8 mouse cellular contexts compared by ENCODE assay signal in the genomic region with DNA sequence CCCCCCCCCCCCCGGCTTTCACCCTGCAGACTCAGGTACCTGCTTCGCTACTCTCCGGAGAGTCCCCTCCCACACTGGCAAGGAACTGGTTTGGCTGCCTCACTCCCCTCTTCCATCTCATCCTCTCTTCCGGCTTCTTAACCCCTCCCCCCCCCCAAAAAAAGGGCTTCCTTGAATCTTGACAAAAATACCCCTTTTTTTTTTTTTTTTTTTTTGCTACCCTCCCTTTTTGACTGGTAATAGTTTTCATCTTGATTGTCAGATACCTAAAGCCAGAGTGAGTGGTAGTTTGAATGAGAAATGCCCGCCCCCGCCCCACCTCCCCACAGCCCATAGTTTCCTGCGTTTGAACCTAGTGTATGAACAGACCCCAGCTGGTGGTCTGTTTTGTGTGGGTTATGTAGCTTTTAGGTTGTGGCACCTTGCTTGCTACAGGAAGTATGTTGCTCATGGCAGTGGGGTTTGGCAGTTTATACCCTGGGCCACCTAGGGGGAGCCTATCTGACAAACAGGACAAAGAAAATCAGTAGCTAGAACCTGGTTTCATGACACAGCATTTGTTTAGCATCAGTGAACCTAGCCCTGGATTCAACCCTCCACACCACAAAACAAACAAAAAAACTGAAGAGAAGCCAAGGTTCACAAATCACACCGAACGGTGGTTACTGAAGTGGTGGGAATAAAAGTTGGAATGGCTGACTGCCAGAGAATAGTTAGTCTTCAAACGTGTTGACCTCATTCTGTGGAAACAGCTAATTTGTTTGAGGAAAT. TPM values are rescaled to one million over a fixed set of nuclear protein-coding genes. Genes with fewer than 3 reads are reported as not detected.
DNase-seq lines count a peak whose midpoint lies in the region; ATAC-seq and TF ChIP-seq lines count a peak whose summit lies in the region.

No protein-coding gene starts in this region.

- no peaks in the 10 kb centered on the region for H3K9me3 ChIP-seq in forebrain, embryonic 14.5 days (replicated peaks; ENCODE audit: control insufficient read depth, low read length)
- H3K9me3 ChIP-seq in kidney, postnatal 0 days (replicated peaks; ENCODE audit: low read length), result no peaks in the 10 kb centered on the region
- no peaks in the 10 kb centered on the region for H3K9me3 ChIP-seq in midbrain, embryonic 10.5 days (replicated peaks)

- peak overlapping the region; percentile 89 for H3K27ac ChIP-seq in testis, adult 2 months (ENCODE audit: control insufficient read depth, insufficient read depth, low read depth, low read length)
- H3K27ac ChIP-seq in forebrain, embryonic 14.5 days (ENCODE audit: low read depth, low read length), result no peak overlapping the region
- peak overlapping the region; percentile 93 for H3K27ac ChIP-seq in kidney, postnatal 0 days
- 0 out of 2 replicates have a peak overlapping the region, but pooled peaks have one; percentile 87 for H3K27ac ChIP-seq in midbrain, embryonic 10.5 days (replicated peaks)

- peaks cover 26% of the 10 kb centered on the region for H3K4me1 ChIP-seq in testis, adult 2 months (ENCODE audit: control insufficient read depth, insufficient read depth, low read length)
- H3K4me1 ChIP-seq in forebrain, embryonic 14.5 days (ENCODE audit: control insufficient read depth, insufficient read depth, low read length), result peaks cover 9% of the 10 kb centered on the region; the same call in 1 of the 2 replicates
- H3K4me1 ChIP-seq in kidney, postnatal 0 days (replicated peaks; ENCODE audit: insufficient read depth, low read length), result peaks cover 18% of the 10 kb centered on the region; the same call in 1 of the 2 replicates
- peaks cover 51% of the 10 kb centered on the region for H3K4me1 ChIP-seq in midbrain, embryonic 10.5 days

- no peak for TF ChIP-seq CTCF in testis, adult 2 months (IDR thresholded peaks at IDR 0.05; ENCODE audit: control insufficient read depth, insufficient read depth, insufficient replicate concordance, low read depth, low read length)
- TF ChIP-seq CTCF in kidney, postnatal 0 days (IDR thresholded peaks at IDR 0.05; ENCODE audit: low read depth), result peak; percentile 26; the same call in 1 of the 2 replicates

- WGBS in forebrain, embryonic 14.5 days, result 23% methylated on average over 8 of the region's 10 CpGs
- 20% methylated on average over 6 of the region's 10 CpGs for WGBS in kidney, postnatal 0 days
- WGBS in midbrain, embryonic 10.5 days, result 22% methylated on average over 8 of the region's 10 CpGs

- H3K4me3 ChIP-seq in testis, adult 2 months (ENCODE audit: control insufficient read depth, low read depth, low read length), result peak overlapping the region; percentile 76
- no peak overlapping the region for H3K4me3 ChIP-seq in forebrain, embryonic 14.5 days (ENCODE audit: low read depth, low read length)
- no peak overlapping the region for H3K4me3 ChIP-seq in kidney, postnatal 0 days (replicated peaks; ENCODE audit: low read depth, low read length)
- H3K4me3 ChIP-seq in midbrain, embryonic 10.5 days, result peak overlapping the region; percentile 34

- H3K9ac ChIP-seq in forebrain, embryonic 14.5 days (ENCODE audit: low read length), result peak overlapping the region; percentile 38; the same call in 1 of the 2 replicates
- H3K9ac ChIP-seq in kidney, postnatal 0 days (ENCODE audit: low read depth, low read length), result no peak overlapping the region

- no peaks in the 10 kb centered on the region for H3K27me3 ChIP-seq in testis, adult 2 months (ENCODE audit: control insufficient read depth, insufficient read depth, low read length)
- no peaks in the 10 kb centered on the region; the same call in 1 of the 2 replicates for H3K27me3 ChIP-seq in forebrain, embryonic 14.5 days (replicated peaks; ENCODE audit: control insufficient read depth, insufficient read depth, low read length)
- H3K27me3 ChIP-seq in kidney, postnatal 0 days (ENCODE audit: insufficient read depth, low read length), result no peaks in the 10 kb centered on the region
- peaks cover 53% of the 10 kb centered on the region for H3K27me3 ChIP-seq in midbrain, embryonic 10.5 days (ENCODE audit: low read depth, poor library complexity, severe bottlenecking)

- ATAC-seq in forebrain, embryonic 14.5 days, result no peak
- peak; percentile 33 for ATAC-seq in kidney, postnatal 0 days (replicated peaks; ENCODE audit: low FRiP score, low read depth)
- ATAC-seq in cerebellum, adult (ENCODE audit: insufficient number of reproducible peaks, low FRiP score, low TSS enrichment), result no peak

- no peak for DNase-seq in testis, postnatal 14 days (ENCODE audit: low spot score)
- no peak for DNase-seq in forebrain, embryonic 14.5 days (ENCODE audit: low spot score)
- peak; percentile 74 for DNase-seq in kidney, postnatal 0 days (ENCODE audit: low spot score)
- no peak for DNase-seq in midbrain, embryonic 10.5 days (ENCODE audit: low spot score)
- peak; percentile 74 for DNase-seq in thymus, postnatal 4 days
- DNase-seq in right cerebral cortex, postnatal 4 days, result no peak

- H3K36me3 ChIP-seq in testis, adult 2 months (ENCODE audit: control insufficient read depth, insufficient read depth, low read length), result no peaks in the 10 kb centered on the region
- no peaks in the 10 kb centered on the region for H3K36me3 ChIP-seq in forebrain, embryonic 14.5 days (ENCODE audit: control insufficient read depth, insufficient read depth, low read length)
- H3K36me3 ChIP-seq in kidney, postnatal 0 days (ENCODE audit: insufficient read depth, low read length), result no peaks in the 10 kb centered on the region
- H3K36me3 ChIP-seq in midbrain, embryonic 10.5 days, result no peaks in the 10 kb centered on the region

- peak; percentile 5; the same call in 1 of the 2 replicates for TF ChIP-seq POLR2A in testis, adult 2 months (IDR thresholded peaks at IDR 0.05; ENCODE audit: control insufficient read depth, low read depth, low read length)

- H3K4me2 ChIP-seq in forebrain, embryonic 14.5 days (ENCODE audit: low read length), result peak overlapping the region; percentile 45
- peak overlapping the region; percentile 81; the same call in 1 of the 2 replicates for H3K4me2 ChIP-seq in kidney, postnatal 0 days (ENCODE audit: low read length)

RNA-seq across cellular contexts. Expression of a gene that starts 1.3 kb away (rescaled TPM):
- polyA plus RNA-seq in testis, adult 2 months (2012; rRNA removed), result 159 and 168 TPM in 2 replicates
- polyA plus RNA-seq in forebrain, embryonic 14.5 days (2014; fragmentation: Nextera tagmentation; extraction: Ambion mirVana), result 4.1 and 6.0 TPM in 2 replicates
- polyA plus RNA-seq in kidney, postnatal 0 days (2015; fragmentation: Nextera tagmentation; extraction: Ambion mirVana), result 125 and 129 TPM in 2 replicates
- polyA plus RNA-seq in midbrain, embryonic 10.5 days (2016; fragmentation: Nextera tagmentation; extraction: Ambion mirVana), result 7.6 and 8.3 TPM in 2 replicates

RNA-seq across cellular contexts. Expression of a gene that starts 13.6 kb away (rescaled TPM):
- 500 and 561 TPM in 2 replicates for polyA plus RNA-seq in testis, adult 2 months (2012; rRNA removed)
- not detected in 2 replicates for polyA plus RNA-seq in forebrain, embryonic 14.5 days (2014; fragmentation: Nextera tagmentation; extraction: Ambion mirVana)
- not detected in 2 replicates for polyA plus RNA-seq in kidney, postnatal 0 days (2015; fragmentation: Nextera tagmentation; extraction: Ambion mirVana)
- polyA plus RNA-seq in midbrain, embryonic 10.5 days (2016; fragmentation: Nextera tagmentation; extraction: Ambion mirVana), result not detected in 2 replicates

RNA-seq across cellular contexts. Expression of a gene that starts 24.1 kb away (rescaled TPM):
- polyA plus RNA-seq in testis, adult 2 months (2012; rRNA removed), result 261 and 275 TPM in 2 replicates
- 1,715 and 2,306 TPM in 2 replicates for polyA plus RNA-seq in forebrain, embryonic 14.5 days (2014; fragmentation: Nextera tagmentation; extraction: Ambion mirVana)
- polyA plus RNA-seq in kidney, postnatal 0 days (2015; fragmentation: Nextera tagmentation; extraction: Ambion mirVana), result 1,473 and 1,501 TPM in 2 replicates
- 2,515 and 3,289 TPM in 2 replicates for polyA plus RNA-seq in midbrain, embryonic 10.5 days (2016; fragmentation: Nextera tagmentation; extraction: Ambion mirVana)

RNA-seq across cellular contexts. Expression of a gene that starts 37.6 kb away (rescaled TPM):
- polyA plus RNA-seq in testis, adult 2 months (2012; rRNA removed), result 7.0 and 8.9 TPM in 2 replicates
- 11.5 and 13.0 TPM in 2 replicates for polyA plus RNA-seq in forebrain, embryonic 14.5 days (2014; fragmentation: Nextera tagmentation; extraction: Ambion mirVana)
- 33.2 and 34.4 TPM in 2 replicates for polyA plus RNA-seq in kidney, postnatal 0 days (2015; fragmentation: Nextera tagmentation; extraction: Ambion mirVana)
- 3.0 and 4.7 TPM in 2 replicates for polyA plus RNA-seq in midbrain, embryonic 10.5 days (2016; fragmentation: Nextera tagmentation; extraction: Ambion mirVana)

RNA-seq across cellular contexts. Expression of a gene that starts 54.7 kb away (rescaled TPM):
- 40.0 and 41.9 TPM in 2 replicates for polyA plus RNA-seq in testis, adult 2 months (2012; rRNA removed)
- 0.67 and 1.2 TPM in 2 replicates for polyA plus RNA-seq in forebrain, embryonic 14.5 days (2014; fragmentation: Nextera tagmentation; extraction: Ambion mirVana)
- polyA plus RNA-seq in kidney, postnatal 0 days (2015; fragmentation: Nextera tagmentation; extraction: Ambion mirVana), result 76.5 and 78.3 TPM in 2 replicates
- polyA plus RNA-seq in midbrain, embryonic 10.5 days (2016; fragmentation: Nextera tagmentation; extraction: Ambion mirVana), result 0.97 and 1.00 TPM in 2 replicates

Comparison
In these comparisons a context has a peak if more than half of its experiments do, and no peak if none do; other contexts are left out.
1. H3K4me3 ChIP-seq: peak in testis, adult 2 months (single experiment) and midbrain, embryonic 10.5 days (single experiment); none in forebrain, embryonic 14.5 days (single experiment) and kidney, postnatal 0 days (single experiment).
2. DNase-seq: peak in kidney, postnatal 0 days (single experiment) and thymus, postnatal 4 days (single experiment); none in testis, postnatal 14 days (single experiment), forebrain, embryonic 14.5 days (single experiment), midbrain, embryonic 10.5 days (single experiment) and right cerebral cortex, postnatal 4 days (single experiment).
3. RNA of a gene that starts 1.3 kb away (polyA plus RNA-seq): 159 to 168 TPM in testis, adult 2 months and 125 to 129 TPM in kidney, postnatal 0 days; 7.6 to 8.3 TPM in midbrain, embryonic 10.5 days and 4.1 to 6.0 TPM in forebrain, embryonic 14.5 days; every median in the first group is over 10 times any median in the second.
4. RNA of a gene that starts 13.6 kb away (polyA plus RNA-seq): 500 to 561 TPM in testis, adult 2 months; not detected in forebrain, embryonic 14.5 days, not detected in kidney, postnatal 0 days and not detected in midbrain, embryonic 10.5 days; every median in the first group is over 100 times any median in the second.